Mouse (Mus musculus): ENCODE results near the gene Zfp992.
"Not testable (repeated sequence)": the region's sequence is repeated elsewhere in the genome, so short reads cannot be mapped to it uniquely, and the experiment has no call there.

DNA sequence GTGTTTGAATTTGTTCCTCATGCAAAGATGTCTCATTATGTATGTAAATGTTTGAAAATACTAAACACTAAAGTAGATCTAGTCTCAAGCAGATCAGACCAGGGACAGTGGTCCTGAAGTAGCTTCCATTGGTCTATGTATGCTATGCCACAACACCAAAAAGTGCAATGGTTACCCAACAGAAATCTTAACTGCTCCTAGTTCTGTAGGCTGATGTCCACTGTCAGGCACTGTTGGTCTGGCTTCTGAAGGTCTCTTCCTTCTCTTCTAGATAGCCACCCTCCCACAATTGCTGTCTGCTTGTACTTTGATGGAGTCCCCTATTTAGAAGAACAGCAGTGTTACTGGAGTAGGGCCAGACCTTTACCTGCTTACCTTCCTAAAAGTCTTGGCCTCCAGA is 4.5 kb upstream of the Zfp992 start:
- not testable (repeated sequence) for TF ChIP-seq USF1 (IDR thresholded peaks at IDR 0.05; ENCODE audit: low read depth); CEBPB (IDR thresholded peaks at IDR 0.05; ENCODE audit: low read depth); CTCF (IDR thresholded peaks at IDR 0.05; ENCODE audit: control insufficient read depth, insufficient read depth, insufficient read length); MAX (IDR thresholded peaks at IDR 0.05); FOSL1 (IDR thresholded peaks at IDR 0.05; ENCODE audit: insufficient read depth, low read length, poor library complexity, severe bottlenecking); MYOG (IDR thresholded peaks at IDR 0.05; ENCODE audit: control insufficient read depth, extremely low read depth, insufficient read length)
